Mouse (Mus musculus) heart, postnatal 0 days (tissue): ENCODE measurements around the gene Arl2.
A peak's percentile ranks its signal among the peaks of the same experiment; 100 is the strongest.

ENCODE experiments used
- CTCF ChIP-seq: IDR thresholded peaks from 2 replicates; pipeline ENCODE4 v1.5.1; 2016; ENCODE audit warnings: antibody characterized with exemption, control low read depth, low read depth
- EP300 ChIP-seq: IDR thresholded peaks from 2 replicates; pipeline ENCODE4 v1.6.1; 2016; ENCODE audit warnings: antibody characterized with exemption, low read depth

- TF ChIP-seq CTCF (peak; percentile 71), EP300 (no peak)
These were observed 15.1 kb downstream of the Arl2 start for GRCm38 (mm10) chr19:6126289-6126688.
